Mouse (Mus musculus) right cerebral cortex, postnatal 14 days (tissue): ENCODE data around the gene Mon1b.

Source experiments
- DNase-seq: peaks from one replicate; pipeline ENCODE4 v3.0.0; 2022

The Mon1b gene

DNA sequence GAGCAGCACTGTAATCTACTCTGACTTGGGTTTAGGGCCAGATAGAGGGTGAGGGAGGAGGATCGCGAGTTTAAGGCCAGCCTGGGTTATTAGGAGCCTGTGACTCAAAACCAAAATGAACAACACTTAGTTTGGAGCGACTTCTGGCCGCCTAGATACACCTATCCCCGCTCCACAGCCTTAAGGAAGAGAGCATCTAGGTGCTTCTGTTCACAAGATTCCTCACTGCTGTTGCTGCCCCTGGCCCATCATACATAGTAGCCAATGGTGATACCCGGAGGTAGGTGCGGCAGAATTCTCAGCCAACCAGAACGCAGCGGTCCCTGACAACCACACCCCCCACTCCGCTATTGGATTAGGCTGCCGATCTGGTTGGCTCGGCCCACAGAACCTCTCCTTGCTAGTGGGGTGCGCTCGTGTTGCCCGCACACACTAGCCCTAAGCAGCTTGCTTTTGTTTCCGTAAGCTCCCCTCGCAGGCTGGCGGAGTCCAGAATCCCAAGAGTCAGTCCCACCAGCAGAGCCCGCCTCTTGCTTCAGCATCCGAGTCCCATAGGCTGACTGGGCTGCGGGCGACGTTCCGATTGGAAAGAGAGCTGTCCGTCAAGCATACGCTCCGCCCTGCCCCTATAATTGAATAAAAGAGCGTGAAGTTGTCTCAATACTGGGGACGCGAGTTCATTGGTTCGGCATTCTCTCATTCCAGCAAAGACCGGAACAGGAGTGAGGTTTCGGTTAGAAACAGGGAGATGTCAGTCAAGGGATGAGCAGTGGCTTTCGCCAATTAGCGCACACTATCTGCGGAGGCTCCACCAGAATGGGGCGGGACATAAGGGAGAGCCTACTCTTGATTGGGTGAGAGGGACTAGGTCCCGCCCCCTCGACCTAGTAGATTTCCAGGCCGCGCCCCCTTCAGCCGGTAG is at the start of gene Mon1b:
TSS of gene Mon1b (plus strand) at position 918 of the 922 bp plus-strand sequence.
- peak; percentile 92 for DNase-seq

DNA sequence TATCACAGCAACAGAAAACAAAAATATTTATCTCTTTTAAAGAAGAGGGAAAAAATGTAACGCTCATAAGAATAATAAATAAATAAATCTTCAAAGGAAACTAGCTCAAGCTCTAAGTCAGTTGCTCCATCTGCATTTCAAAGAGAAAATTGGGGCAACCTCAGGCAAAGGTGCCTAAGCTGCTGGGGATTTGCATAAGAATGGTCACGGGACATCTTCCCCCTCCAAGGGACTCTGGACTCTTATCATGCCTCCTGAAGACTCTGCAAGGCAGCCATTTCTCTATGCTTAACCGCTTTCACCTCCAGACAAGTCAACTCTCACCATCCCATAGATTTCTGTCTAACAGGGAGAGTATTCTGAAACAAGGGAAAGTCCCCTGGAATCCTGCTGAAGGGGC is 37.0 kb upstream of the Mon1b start:
- DNase-seq = no peak

GRCm38 (mm10) chr8:113632634-113633033 is 2.8 kb upstream of the Mon1b start:
- no peak for DNase-seq

- no peak for DNase-seq
These were observed 1.2 kb upstream of the Mon1b start for GRCm38 (mm10) chr8:113634161-113634560.

DNA sequence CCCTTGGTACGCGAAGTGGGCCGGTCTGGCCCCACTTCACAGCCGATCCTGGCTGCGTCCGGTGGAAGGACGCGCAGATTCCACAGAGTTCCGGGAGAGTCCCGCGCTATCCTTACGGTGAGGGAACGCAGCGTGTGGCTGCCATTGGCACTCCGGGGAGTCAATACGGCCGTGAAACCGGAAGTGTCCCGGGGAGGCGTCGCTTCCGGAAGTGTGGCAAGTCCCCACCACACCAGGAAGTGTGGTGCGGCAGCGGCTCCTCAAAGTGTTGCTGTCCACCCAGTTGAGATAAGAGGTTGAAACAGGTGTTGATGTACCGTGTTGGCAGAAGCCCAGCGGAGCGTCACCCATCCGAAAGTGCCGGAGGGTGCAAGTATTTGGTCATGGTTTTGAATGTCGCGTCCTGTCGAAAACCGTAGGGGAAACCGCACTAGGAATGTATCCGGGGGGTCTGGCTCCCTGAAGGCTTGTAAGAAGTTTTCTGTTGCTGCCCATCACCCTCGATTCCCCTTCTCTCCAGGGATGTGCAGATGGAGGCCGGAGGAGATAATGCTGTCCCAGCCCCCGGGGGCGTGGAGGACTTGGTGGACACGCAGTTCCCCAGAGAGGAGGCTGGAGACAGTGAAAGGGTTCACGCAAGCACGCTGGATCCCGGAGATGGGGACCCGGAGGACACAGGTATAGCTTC is 349 bp downstream of the Mon1b start:
- DNase-seq = peak; percentile 86

DNA sequence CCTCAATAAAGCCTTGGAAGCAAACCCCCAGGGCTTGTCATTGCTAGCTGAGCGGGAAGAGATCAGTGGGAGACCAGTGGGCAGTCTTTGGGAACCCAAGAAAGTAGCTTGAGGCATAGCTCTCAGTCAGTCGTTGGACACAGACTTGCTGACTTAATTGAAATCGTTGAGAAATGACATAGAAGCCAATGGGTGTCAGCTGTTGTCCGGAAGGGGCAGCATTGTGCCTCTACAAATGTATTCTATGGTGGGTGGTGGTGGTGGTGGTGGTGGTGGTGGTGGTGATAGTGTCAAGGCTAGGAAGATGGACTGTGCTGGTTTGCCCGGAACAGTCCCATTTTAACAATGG is 867 bp downstream of the Mon1b start:
- DNase-seq = no peak

- no peak for DNase-seq
These were observed 5.0 kb downstream of the Mon1b start for GRCm38 (mm10) chr8:113640357-113640756.

GRCm38 (mm10) chr8:113642926-113643325 is 7.5 kb downstream of the Mon1b start, which contains the start of gene Syce1l:
Gene Syce1l, plus strand, starts transcription at chr8:113643213.
- no peak for DNase-seq

DNA sequence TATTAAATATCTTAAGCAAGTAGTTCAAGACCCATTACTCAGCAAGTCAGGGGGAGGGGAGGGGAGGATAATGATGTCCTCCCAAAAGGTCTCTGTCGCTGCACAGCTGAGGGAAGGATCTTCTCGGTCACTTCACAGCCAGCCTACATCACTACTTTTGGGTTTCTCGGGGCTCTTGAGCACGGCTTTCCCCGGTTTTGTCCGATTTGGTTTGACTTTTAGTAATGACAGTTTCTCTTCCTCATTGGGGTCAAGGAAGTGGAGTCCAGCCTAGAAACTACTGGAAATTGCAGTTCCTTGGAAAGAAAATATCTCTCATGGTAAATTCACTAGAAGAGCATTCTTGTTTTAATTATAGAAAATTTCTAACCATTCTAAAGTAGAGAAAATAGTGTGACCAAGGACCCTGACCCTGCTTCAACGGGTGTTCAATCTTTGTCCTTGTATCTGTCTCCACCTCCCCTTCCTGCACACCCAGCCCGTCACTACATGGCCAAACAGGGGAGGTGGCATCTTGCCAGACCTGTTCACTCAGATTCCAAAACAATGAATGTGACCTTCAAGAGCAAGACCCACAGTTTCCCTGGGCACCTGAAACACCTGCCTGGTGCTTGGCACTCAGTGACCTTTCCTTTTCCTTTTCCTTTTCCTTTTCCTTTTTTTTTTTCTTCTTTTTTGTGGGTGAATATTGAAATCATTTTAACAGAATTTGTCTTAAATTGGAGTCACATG is 8.3 kb downstream of the Mon1b start:
- no peak for DNase-seq

- DNase-seq = no peak
These were observed 9.8 kb downstream of the Mon1b start for GRCm38 (mm10) chr8:113645220-113645619.

DNA sequence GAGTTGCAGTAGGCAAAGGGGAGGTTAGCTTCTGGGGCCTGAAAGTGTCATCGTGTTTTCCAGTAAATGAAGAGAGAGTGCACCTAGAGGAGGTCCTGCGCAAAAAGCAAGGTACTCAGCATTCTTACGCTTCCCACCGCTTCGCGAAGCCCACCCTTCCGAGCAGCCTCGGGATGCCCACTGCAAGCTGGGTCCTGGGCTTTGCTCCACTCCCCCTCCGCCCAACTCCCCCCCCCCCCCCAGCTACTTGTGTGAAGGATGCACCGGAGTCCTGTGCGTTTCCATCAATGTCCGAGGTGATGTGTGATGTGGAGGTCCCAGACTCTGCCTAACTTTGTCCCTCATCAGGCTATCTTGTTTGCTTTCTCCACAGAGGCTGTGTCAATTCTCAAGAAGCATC is 17.1 kb downstream of the Mon1b start:
- DNase-seq = no peak

DNA sequence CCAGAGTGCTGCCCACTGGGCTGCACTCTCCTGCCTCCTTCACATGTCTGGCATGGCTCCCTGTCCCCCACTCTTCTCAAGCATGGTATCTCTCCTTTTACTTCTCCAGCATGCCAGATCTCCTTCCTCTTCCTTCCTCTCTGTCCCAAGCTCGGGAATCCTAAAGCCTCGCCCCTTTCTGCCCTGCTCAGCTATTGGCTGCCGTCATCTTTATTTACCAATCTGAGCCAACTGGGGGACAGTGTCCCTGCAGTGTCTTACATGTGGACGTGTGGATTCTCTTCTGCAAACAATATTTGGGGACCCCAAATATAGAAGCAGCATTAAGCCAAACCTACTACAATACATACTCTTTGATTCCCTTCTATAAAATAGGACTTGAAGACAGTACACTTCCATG is 17.8 kb downstream of the Mon1b start:
- DNase-seq = no peak

DNA sequence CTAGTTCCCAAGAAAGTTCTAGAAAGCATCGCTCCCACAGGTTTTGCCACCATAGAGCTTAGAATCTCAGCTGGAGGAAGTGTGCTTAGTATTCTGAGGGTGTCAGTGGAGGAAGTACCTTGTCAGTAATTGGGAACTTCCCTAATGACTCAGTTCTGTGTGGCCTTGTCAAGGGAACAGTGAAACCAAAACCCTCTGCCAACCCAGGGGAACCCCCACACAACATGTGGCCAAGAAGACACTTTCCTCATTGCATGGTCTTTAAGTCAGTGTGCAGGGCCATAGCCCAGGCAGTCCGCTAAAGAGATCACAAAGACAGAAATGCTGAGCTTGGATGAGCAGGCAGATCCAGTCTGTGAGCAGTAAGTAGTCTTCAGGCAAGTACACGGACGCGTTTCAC is 20.8 kb downstream of the Mon1b start:
- no peak for DNase-seq

DNA sequence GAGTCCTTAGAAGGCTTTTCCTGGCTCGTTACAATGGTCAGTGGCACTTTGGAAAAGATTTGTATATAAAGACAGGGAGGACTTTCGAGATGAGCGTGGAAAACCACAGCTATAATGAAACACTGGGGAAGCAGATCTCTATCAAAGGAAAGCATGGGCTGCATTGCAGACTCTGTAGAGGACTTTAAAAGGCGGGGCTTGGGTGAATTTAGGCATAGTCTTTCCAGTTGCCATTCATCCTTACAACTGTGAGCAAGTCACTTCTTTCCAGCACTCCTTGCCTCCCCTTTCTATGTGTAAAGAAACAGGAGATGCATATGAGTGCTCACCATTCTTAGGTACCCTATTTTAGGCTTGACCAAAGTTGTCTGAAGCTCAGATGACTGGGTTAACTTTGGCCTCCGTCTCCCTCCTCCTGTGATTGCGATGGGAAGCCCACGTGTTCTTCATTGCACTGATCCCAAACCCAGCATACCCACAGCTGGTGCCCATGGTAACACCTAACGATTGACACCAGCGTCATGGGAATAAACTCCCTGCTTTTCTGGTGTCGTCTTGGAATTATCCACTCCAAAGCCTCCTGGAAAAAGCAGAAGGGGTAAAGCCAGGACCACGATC is 21.4 kb downstream of the Mon1b start:
- no peak for DNase-seq

DNA sequence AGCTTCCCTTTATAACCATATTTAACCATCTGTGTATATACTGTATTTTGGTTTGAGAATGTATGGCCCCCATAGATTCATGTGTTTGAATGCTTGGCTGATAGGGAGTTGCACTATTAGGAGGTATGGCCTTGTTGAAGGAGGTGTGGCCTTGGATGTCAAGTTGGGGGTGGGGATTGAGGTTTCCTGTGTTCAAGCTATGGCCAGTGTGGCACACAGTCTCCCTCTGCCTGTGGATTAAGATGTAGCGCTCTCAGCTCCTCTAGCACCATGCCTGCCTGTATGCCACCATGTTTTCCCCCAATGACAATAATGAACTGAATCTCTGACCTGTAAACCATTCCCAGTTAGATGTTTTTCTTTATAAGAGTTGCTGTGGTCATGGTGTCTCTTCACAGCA is 24.7 kb downstream of the Mon1b start:
- DNase-seq = no peak

DNA sequence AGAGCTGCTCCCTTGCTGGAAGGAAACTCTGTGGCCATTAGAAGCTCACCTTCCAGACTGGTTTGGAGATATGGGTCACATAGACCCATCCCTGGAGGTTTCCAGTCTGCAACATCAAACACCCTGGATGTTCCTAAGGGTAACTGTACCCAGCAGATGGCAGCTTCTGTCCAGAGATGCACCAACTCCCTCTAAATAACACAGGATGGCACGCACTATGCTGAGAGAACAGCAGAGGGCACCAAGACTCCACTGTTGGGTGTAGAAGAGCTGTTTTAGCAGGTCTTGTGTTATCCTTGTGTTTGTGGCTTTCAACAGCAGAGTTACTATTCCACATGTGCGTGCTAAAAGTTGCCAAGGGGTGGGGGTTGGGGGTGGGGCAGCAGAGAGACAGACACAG is 29.2 kb downstream of the Mon1b start:
- DNase-seq = peak; percentile 89

- no peak for DNase-seq
These were observed 29.6 kb downstream of the Mon1b start for GRCm38 (mm10) chr8:113665036-113665435.

DNA sequence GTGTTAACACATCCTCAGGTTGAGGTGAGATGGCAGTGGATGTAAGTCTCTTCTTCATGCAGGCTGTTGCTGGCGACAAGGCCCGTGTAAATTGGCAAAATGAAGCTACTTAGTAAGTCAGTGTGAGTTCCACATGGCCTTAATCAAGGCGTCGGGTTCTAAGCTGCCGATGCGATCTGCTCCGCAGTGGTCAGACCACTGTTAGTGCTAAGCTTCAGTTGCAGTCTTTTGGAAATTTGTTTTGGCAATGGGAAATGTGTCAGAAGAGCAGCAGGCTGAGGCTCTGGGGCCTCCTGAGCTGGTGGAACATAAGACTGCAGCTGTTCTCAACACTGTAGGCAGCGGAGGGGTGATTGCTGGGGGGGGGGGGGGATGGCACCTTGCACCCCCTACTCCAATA is 30.6 kb downstream of the Mon1b start:
- no peak for DNase-seq

- no peak for DNase-seq
These were observed 31.5 kb downstream of the Mon1b start for GRCm38 (mm10) chr8:113666714-113667432.

DNA sequence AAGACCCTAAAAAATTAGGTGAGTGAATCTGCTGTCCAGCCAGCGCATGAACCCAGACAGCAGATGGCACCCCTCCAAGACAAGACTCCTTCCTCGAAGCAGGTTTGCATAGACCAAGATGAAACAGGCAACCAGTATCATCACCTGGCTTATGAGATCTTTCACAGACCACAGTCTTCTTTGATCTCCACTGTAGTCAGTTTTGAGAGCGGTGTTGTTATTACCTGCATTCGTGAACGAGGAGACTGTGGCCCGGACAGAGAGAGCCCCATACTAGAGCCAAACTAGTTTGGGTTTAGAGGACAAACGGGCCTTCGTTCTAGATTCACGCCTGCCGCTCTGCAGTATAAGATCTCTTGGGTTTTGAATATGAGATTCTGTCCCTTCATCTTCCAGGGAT is 34.5 kb downstream of the Mon1b start:
- DNase-seq = no peak

DNA sequence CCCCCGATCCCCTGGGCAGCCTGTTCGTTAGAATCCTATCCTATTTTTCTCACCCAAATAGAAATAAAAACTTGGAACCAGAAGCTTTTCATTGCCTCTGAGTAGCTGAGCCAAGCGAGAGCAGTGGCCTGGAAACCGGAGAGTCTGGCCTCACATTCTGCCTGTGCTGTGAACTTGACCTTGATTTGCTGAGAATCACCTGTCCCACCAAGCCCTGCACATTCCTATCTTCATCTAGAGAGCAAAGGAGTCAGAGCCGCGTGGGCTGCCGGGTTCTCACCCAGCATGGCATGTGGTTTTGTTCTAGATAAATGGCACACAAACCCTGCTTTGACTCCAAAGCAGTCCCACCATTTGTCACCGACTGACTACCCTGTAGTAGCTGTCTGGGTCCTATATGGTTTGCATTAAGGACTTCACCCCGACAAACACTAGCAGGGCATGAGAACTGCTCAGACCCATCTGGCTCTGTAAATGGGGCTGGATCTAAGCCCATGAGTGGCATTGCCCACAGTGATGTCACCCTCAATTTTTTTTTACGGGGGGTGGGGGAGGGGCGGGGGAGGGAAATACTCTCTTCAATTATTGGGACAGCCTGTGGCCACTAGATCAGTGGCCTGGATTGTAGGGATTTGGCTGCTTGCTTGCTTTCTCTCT is 37.3 kb downstream of the Mon1b start:
- no peak for DNase-seq

DNA sequence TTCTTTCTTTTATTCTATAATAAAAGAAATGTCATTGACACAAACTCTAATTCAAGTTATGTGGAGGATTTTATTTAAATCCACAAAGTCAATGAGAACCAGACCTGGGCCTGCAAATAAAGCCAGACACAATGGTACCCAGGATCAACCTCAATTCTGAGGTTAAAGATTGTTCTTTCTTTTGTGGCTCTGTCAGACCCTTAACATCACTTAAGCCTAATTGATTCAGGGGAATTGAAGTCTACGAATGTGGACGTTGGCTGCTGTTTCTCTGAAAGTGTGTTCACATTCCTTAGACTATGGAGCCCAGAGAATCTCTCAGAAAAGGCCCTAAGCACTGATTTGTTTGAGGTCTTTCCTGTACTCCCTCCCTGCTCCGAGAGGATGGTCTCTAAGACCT is 37.9 kb downstream of the Mon1b start:
- no peak for DNase-seq
